Mouse (Mus musculus) hematopoietic multipotent progenitor cell, adult 10-12 weeks (in vitro differentiated cells): ENCODE measurements around the gene Glrp1. TPM values are rescaled to one million over a fixed set of nuclear protein-coding genes. Genes with fewer than 3 reads are reported as not detected.

Experiments used
- polyA plus RNA-seq: library from polyadenylated mRNA; stranded (reverse); fragments of >175 nt; gene quantifications from 2 replicates; pipeline ENCODE4 v1.2.3, GENCODE M21; 2012; ENCODE audit warnings: low replicate concordance

Glrp1 gene
- polyA plus RNA-seq, result 0.17 TPM in 1 of 2 replicates, not detected in the other

GRCm38 (mm10) chr1:88509789-88510188, at the start of gene Glrp1:
Gene Glrp1 (minus strand): TSS chr1:88510066.

Other genes with a start within 250 kb of the Glrp1 start
- gene Hjurp, start 232.4 kb downstream of the Glrp1 start, polyA plus RNA-seq, result 14.4 and 15.0 TPM in 2 replicates
- gene Trpm8, start 232.4 kb downstream of the Glrp1 start, polyA plus RNA-seq, result not detected in 2 replicates
- gene Spp2, start 103.1 kb downstream of the Glrp1 start, polyA plus RNA-seq, result not detected in 2 replicates
- gene Arl4c, start 192.2 kb upstream of the Glrp1 start, polyA plus RNA-seq, result 40.3 and 81.2 TPM in 2 replicates